Mouse (Mus musculus): ENCODE results near the gene Ptpdc1.

The Ptpdc1 gene

DNA sequence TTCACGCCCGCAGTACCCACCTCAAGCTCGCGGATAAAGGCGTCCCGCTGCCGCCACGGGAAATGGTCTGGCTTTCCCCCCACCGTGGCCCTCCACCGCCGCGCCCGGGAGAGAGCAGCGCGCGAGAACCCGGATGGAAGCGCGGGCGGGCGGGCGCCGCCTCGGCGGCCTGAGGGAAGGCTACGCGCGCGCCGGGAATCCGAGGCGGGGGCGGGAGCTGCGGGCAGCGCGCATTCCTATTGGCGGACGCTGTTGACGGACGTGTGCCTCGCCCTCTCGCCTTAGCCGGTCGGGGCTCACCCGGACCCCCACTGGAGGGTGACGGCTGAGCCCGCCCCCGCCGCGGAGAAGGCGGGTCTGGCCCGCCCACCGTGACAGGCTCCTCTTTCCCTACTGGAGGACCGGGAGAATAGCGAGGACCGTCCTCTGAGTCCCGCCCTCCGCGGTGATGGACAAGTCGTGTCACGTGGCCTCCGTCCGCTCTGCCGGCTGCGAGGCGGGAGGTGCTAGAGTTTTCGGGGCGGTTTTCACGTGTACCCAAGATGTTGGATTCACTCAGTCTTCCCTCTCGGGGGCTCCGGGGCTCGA is 79.0 kb downstream of the Ptpdc1 start:
- peak; percentile 100 for DNase-seq (ENCODE audit: low spot score)

DNA sequence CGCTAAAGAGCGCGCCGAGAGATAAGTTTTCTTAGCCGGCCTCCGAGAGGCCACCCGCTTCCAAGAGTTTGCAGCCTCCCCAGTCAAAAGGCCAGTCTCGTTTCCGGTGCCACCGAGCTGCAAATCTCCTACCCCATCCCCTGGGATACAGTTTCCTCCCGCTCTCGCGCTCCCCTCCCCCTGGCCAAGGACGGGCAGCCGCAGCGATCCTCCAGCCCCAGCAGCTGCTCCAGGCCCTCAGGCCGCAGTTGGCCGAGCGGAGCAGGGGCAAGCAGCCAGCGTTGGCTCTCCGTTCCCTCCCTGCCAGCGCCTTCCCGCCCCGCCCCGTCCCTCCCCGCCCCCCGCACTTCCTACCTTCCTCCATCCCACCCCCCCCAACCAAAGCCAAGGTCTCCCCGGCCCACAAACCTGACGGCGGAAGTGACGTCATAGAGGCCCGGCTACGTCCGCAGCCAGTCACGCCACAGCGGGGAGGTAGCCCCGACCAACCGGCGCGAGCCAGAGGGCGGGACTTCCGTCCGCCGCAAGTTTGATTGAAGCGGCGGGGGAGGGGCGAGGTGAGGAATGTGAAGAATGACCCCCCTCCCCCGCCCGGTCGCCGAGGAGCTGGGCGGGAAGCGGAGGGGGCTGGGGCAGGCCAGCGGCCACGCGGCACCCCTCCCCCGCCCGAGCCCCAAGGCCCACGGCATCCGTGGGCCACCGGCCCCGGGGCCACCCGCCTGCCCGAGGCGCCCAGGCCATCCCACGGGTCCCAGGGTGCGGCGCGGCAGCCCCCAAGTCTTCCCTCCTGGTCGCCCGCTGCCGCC is 79.8 kb downstream of the Ptpdc1 start:
- peak; percentile 98 for DNase-seq (ENCODE audit: low spot score)

GRCm38 (mm10) chr13:48544867-48545266 is 80.6 kb downstream of the Ptpdc1 start:
- DNase-seq (ENCODE audit: low spot score), result no peak

- no peak for DNase-seq (ENCODE audit: low spot score)
These were observed 81.1 kb downstream of the Ptpdc1 start for GRCm38 (mm10) chr13:48544391-48544790.

- no peak for DNase-seq (ENCODE audit: low spot score)
These were observed 85.0 kb downstream of the Ptpdc1 start for GRCm38 (mm10) chr13:48540488-48540887.

DNA sequence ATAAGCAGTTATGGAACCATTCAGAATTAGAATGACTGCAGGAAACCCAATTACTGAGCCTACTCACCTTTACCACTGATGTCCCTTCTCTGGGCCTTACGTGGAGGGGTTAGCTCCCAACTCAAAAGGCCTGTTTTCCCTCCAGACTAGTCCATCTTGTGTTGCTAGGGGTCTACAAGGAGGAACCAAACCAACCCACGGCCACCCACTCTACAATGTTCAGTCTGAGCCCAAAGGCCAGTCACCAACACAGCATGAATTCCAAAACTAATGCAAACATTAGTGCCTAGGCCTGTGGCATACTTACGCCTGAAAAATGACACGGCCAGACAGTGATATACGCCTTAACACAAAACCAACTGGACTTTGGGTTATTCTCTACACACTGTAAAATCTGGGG is 92.0 kb downstream of the Ptpdc1 start:
- no peak for DNase-seq (ENCODE audit: low spot score)

DNA sequence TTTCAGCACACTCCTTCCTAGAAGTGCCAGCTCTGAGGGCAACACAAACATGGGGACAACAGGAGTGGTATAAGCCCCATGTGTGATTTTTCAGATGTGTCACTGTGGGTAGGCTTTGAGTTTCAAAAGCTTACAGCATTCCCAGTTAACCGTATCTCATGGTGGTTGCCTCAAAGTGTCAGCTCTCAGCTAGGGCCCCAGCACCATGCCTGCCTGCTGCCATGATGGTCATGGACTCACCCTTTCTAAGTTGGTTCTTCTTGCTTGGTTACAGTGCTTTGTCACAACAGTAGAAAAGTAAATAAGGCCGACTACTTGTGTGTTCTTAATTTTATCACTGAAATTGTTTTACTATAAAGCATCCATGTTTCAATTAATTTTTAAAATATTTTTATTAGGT is 94.0 kb downstream of the Ptpdc1 start:
- DNase-seq (ENCODE audit: low spot score), result no peak

- DNase-seq (ENCODE audit: low spot score), result peak; percentile 51
These were observed 94.8 kb downstream of the Ptpdc1 start for GRCm38 (mm10) chr13:48530685-48531084.

DNA sequence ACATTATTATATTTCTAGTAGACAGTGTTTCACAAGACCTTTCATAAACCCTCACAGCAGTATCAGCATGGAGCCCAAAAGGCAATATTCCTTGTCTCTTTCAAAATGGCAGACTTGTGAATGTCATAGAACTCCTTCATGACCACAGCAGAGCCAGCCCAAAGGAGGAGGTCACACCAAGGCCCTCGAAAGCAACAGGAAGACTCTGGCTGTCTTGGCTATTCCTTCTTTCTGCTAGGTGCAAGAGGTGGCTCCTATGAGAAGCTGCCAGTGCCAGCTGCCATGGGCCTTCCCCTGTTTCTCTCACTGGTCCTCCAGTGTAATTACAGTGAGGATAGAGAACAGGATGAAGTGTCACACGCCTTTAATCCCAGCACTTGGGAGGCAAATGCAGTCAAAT is 96.4 kb downstream of the Ptpdc1 start:
- DNase-seq (ENCODE audit: low spot score), result no peak

GRCm38 (mm10) chr13:48528123-48528871 is 97.2 kb downstream of the Ptpdc1 start:
- DNase-seq (ENCODE audit: low spot score), result peak; percentile 82

Measured in lung, postnatal 25 days (tissue).